Mouse (Mus musculus): ENCODE measurements around the gene Gm43720.

Gm43720 gene

DNA sequence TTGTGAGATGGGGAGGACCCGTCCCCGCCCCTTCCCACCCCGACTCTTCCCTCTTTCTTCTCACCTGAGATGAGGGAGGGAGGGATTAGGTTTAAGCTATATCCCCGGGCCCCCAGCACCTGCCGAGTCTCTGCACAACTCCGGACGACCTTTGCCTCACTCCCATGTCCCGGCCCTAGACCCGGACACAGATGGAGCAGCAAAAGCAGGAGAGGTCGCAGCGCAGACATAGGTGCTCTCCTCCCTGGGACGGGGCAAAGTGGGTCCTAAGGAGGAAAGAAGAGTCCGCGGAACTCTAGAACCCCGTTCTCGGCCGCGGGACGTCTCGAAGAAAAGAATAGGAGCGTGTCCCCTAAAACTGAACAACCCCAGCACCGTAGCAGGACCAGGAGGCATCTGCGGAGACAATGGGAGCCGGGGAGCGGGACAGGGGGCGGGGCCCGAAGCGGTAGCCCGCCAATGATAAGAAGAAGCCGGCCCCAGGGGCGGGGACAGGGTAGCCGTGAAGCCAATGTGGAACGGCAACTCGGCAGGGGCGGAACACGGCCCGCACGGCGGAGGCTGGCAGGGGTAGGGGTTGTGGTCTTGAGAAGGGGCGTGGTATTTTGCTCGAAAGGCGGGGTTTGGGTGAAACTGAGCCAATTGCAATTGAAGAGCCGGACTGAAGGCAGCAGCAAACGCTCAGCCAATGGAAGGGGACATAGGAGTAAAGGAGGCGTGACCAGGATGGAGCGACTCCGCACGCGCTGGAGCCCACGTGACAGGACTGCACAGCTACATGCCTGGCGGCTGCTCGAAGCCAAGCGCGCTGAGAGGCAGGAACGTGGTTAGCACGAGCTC is at the start of gene Gm43720, which contains the start of the genes Gpc2 and Stag3:
Gene Gm43720 (minus strand): TSS at position 374 of the 840 bp plus-strand sequence.
Gene Gpc2 (minus strand): TSS at position 421 of the 840 bp plus-strand sequence.
Gene Stag3 (plus strand): TSS at position 656 of the 840 bp plus-strand sequence.
- peak; percentile 99 for DNase-seq (ENCODE audit: extremely low spot score)

DNA sequence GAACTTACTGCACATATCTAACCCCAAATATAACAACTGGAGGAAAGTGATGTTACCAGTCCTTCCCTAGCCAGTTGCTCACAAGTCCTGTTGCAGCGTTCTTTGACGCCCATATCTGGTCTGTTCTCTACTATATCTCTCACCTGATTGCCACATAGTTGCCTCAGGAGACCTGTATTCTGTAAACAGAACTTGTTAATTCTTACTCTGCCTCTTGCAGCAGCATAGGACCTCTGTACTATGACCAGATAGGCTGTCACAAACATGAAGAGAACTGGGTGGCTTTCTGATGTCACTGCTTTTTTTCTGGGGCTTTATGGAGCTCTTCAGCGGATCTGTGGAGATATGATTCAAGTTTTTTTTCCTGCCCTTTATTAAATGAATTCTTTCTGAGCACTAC is 33.0 kb upstream of the Gm43720 start:
- DNase-seq (ENCODE audit: extremely low spot score) = no peak

DNA sequence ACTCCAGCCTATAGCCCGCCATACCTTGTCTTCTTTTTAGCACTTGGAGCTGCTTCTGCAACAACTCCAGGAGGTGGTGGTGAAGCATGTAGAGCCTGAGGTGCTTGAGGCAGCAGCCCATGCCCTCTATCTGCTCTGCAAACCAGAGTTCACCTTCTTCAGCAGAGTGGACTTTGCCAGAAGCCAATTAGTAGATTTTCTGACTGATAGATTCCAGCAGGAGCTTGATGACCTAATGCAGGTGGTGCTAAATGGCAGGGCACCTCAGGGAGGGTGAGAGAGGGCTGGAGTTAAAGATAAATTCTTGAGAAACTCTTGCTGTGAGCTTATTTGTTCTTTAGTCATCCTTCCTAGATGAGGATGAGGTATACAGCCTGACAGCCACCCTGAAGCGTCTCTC is 19.9 kb upstream of the Gm43720 start:
- no peak for DNase-seq (ENCODE audit: extremely low spot score)

DNA sequence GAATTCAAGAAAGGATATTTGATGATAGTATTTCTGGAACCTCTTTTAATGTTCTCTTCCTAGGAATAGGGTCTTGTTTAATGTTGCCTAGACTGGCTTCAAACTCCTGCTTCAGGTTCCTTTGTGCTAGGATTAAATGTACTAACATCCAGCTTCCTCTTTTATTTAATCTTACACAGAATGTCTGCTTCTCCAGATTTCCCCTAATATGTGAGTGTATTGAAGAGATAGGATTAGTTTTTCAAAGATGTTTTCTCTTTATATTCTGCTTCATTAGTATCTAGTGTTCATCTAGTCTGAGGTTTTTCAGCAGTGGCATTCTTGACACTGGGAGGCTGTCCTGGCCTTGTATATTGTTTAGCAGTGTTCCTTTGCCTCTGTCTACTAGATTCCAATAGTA is 14.4 kb upstream of the Gm43720 start:
- no peak for DNase-seq (ENCODE audit: extremely low spot score)

DNA sequence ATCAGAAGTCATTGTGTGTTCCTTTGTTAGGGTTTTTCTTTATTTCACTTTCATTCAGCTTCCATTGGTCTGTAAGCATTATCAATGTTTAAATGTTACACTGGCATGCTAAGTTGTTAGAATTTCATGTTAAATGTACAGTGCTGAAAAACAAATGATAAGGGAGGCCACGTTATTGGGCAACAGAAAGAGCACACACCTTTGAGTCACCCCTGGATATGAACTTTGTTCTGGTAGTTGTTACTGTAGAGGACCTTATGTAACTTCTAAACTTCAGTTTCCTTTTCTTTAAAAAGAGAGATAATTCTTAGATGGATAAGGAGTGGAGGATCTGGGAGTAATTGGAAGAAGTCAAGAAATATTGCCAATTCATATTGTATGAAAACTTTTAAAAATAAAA is 11.9 kb upstream of the Gm43720 start:
- no peak for DNase-seq (ENCODE audit: extremely low spot score)

DNA sequence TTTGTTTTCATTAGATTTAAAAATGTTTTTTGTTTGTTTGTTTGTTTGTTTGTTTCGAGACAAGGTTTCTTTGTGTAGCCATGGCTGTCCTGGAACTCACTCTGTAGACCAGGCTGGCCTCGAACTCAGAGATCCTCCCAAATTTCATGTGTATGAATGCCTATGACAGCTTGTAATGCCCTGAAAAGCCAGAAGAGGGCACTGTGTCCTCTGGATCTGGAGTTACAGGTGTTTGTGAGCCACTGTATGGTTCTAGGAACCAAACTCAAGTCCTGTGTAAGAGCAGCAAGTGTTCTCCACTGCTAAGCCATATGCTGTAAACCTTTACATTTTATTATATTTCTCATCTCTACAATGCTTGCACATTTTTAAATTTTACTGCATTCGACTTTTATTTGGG is 8.1 kb upstream of the Gm43720 start:
- DNase-seq (ENCODE audit: extremely low spot score) = no peak

DNA sequence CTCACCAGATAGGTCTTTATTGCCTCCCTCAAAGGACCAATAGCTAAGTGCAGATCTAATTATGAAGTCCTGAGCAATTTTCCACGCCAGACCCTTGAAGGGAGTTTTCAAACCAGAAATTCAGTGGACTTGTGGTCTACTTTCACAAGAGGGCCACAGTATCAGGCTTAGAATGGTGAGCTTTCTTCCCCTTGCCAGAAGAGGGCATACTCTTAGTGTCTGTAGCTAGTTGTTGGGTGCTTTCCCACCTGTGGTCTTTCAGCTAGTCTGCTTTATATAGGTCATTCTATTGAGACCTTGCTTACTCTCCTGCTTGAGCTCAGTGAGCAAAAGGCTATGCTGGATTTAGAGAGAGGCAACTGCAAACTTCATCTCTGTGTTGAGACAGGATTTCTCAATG is 3.8 kb upstream of the Gm43720 start:
- no peak for DNase-seq (ENCODE audit: extremely low spot score)

DNA sequence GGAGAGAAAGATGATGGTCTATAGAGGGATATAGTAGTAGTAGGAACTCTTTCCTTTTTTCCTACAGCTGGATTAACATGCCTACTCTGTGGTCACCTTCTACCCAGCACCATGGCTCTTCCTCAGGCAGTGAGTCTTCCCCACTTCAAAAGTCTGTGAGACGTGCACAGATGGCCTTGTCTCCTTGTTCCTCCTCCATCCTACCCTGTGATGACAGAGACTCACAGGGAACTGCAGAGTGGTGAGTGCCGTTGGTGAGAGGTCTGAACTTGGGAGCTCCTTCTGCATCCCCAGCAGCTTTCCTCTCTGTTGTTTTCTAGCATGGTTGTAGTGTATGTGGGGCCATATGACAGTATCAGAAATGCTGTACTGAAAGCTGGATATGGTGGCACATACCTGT is 2.0 kb upstream of the Gm43720 start:
- no peak for DNase-seq (ENCODE audit: extremely low spot score)

DNA sequence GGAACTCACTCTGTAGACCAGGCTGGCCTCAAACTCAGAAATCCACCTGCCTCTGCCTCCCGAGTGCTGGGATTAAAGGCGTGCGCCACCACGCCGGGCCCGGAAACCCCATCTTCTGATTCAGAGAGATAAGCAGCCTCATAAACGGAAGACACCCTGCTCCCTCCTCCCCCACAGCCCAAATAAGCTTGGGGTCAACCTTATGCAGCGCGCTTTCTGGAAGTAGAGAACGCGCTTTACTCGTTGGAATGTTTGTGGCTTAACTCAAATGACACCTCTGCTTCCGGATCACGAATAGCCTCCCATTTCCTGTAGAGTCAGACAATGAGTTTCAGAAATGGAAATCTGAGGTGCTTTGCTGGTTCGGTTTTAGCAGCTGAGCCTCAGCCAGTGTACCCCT is 1.1 kb upstream of the Gm43720 start:
- DNase-seq (ENCODE audit: extremely low spot score) = no peak

DNA sequence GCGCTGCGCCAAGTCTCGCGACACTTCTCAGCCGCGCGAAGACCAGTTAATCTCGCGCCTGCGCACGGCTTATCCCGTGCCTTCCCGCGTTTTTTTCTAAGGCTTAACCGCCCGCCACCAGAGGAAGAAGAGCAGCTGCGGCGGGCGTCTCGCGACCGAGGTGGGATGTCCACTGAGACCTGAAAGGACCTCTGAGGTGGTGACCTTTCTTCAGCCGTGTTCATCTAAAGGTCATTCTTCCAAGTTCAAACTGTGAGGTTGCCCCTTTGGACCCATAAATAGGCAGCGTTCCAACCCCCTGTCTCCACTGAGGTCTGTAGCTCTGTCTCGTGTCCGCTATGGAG is 639 bp upstream of the Gm43720 start:
- no peak for DNase-seq (ENCODE audit: extremely low spot score)

DNA sequence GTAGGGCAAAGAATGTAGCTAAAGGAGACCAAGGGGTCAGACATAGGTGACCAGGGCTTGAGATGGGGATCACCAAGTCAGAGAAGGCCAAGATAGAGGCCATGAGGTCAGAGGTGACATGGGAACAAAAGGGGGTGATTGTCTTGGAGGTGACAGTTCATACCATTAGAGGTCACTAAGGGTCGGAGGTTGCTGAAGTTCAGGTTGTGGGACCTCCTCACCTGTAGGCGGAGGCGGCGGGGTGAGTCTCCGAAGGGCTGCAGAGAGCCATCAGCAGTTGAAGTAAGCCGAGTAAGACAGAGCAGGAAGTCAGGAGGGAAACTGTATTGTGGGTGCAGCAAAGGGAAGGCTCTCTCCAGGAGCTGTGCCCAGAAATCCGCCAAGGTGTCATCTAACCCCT is 1.8 kb downstream of the Gm43720 start:
- no peak for DNase-seq (ENCODE audit: extremely low spot score)

DNA sequence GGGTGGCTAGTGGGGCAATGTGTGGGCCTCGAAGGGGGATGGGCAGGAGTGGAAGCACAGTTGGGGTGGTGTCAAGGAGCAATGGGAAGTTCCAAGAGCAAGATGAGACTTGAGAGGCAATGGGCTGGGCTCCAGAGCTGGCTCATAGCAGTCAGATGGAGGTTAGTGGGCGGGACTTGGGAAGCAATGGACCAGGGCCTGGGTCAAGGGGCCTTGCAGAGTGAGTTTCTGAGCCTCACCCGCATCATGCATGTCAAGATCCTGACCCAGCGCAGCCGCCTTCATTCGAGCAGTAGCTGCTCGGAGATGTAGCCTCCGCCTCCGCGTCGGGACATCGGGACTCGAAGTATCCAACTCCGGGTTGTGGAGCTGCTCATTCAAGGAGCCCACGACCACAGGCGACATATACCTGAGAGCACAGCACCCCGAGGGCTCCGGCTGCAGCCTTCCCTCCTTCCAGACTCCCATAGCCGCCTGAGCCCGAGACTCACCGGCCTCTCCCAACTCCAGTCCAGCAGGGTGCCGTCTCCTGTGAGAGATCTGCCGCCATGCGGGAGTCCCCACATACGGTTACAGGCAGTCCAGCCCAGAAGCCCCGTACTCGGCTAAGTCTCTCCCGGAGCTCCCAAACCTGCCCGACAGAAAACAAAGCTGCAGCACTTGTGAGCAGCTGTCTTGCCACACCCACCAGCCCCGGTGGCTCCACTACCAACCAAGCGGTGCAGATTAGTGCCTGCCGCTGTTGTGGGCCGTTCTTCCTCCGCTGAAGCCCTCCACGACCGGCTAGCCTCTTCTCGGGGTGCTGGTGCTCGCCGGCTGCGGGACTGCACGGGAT is 4.3 kb downstream of the Gm43720 start:
- DNase-seq (ENCODE audit: extremely low spot score) = peak; percentile 62

DNA sequence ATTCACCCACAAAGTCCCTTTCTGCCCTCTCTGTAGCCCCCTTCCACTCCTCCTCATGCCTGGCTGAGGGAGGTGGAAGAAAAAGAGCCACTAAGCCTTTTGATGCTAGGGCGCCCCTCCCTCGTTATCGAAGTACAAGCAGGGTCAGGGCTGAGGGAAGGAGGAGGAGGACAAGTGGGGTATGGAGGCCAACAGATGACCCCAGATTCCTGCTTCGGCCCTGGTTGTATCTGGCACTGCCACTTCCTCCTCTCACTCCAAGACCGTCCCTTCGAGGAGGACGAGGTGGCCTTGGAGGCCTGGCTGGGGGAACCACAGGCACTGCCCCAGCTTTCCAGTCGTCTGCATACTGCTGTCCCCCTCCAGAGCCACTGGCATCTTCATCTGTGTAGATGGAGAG is 5.6 kb downstream of the Gm43720 start:
- no peak for DNase-seq (ENCODE audit: extremely low spot score)

DNA sequence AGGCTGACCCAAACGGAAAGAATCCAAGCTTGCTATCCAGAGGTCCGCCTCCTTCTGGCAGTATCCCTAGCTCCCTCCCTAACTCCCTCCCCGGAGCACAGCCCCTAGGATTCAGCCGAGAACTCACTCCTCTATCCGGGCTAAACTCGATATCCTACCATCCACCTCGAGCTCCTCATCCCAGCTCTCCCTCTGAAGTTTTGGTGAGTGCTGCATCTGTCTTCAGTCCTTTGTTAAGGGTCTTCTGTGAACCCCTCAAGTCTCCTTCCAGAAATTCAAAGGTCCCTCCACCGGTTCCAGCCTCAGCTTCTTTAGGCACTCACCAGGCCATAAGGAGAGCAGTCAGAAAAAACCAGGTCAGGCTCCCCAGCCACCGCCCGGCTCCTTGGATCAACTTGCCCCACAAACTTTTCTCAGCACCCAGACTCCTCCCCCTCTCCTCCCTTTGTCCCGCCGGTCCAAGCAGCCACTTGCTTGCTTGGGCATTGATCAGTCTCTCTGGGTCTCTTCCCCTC is 7.3 kb downstream of the Gm43720 start, which contains the start of gene Gal3st4:
Gene Gal3st4 (minus strand): TSS at position 432 of the 515 bp plus-strand sequence.
- peak; percentile 75 for DNase-seq (ENCODE audit: extremely low spot score)

DNA sequence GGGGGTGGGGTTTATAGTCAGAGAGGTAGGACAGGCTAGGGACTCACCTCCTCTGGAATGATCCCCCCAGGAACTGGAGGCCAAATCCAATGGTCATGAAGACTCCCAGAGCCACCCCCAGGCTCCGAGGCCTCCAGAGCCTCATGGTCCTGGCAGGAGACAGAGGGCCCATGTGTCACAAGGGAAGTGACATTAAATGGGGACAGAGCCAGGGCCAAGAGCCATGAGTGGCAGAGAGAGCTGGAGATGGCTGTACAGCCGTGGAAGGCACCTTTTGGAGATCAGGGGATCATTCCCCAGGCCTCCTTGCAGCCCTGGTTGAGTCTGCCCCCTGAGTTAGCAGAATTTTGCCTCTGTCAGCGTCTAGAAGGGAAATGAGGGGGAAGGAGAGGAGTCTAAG is 8.5 kb downstream of the Gm43720 start:
- no peak for DNase-seq (ENCODE audit: extremely low spot score)

DNA sequence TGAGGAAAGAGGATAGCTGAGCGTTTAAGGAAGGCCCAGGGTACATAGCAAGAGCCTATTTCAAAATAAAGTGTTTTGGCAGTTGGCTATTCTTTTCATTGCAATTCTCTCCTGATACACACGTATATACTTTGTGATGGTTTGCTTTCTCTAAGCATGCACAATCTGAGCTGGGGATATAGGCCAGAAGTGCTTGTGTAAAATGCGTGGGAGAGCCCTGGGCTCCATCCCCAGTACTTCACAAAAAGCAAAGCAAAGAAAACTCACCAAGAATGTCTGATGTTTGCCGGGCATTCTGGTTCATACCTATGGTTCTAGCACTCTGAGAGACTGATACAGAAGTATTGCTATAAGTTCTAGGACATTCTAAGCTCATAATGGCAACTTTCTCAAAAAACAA is 10.8 kb downstream of the Gm43720 start:
- no peak for DNase-seq (ENCODE audit: extremely low spot score)

DNA sequence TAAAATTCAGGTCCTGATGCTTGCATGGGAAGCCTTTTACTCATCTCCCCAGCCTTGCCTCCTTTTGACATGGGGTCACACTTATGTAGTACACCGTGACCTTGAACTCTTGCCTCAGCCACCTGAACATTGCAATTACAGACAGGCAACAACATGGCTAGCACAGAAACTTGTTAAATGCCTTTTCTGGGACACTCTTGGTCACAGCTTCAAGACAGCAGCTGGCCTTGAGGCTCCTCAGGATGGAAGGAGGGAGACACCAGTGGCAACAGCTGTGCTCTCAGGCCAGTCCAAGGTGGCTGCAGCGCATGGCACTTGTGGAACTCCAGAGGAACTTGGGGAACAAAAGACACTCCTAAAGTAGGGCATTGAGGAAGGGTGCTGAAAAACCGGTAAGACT is 12.6 kb downstream of the Gm43720 start:
- no peak for DNase-seq (ENCODE audit: extremely low spot score)

DNA sequence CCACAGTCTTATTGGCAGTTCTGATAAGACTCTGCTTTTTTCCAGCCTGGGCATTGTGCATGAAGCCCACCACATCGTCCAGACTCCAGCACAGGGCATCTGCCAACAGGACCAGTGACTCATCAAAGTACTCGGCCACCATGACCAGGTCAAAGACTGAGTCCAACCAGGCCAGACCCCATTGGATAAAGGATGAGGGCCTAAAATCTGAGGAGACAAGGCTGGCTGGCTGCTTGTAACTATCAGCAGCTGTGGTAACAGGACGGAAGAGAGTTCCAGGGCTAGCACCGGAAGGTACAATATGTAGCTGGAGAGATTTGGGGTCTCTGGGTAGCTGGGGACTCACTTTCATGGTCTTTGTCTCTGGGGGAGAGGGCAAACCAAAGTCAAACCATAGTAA is 14.0 kb downstream of the Gm43720 start:
- no peak for DNase-seq (ENCODE audit: extremely low spot score)

DNA sequence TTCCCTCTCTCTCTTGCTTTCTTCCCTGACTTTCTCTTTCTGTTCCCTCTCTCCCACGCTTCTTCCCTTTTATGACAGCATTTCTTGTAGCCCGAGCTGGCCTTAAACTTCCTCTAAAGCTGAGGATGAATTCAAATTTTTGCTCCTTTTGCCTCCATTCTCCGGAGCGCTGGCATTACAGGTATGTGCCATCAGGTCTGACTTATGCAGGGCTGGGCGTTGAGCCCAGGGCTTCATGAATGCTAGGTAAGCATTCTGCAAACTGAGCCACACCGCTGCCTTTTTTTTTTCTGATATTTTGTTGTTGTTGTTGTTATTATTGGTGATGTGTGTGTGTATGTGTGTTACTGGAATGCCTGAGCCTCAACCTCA is 15.6 kb downstream of the Gm43720 start:
- DNase-seq (ENCODE audit: extremely low spot score) = no peak

DNA sequence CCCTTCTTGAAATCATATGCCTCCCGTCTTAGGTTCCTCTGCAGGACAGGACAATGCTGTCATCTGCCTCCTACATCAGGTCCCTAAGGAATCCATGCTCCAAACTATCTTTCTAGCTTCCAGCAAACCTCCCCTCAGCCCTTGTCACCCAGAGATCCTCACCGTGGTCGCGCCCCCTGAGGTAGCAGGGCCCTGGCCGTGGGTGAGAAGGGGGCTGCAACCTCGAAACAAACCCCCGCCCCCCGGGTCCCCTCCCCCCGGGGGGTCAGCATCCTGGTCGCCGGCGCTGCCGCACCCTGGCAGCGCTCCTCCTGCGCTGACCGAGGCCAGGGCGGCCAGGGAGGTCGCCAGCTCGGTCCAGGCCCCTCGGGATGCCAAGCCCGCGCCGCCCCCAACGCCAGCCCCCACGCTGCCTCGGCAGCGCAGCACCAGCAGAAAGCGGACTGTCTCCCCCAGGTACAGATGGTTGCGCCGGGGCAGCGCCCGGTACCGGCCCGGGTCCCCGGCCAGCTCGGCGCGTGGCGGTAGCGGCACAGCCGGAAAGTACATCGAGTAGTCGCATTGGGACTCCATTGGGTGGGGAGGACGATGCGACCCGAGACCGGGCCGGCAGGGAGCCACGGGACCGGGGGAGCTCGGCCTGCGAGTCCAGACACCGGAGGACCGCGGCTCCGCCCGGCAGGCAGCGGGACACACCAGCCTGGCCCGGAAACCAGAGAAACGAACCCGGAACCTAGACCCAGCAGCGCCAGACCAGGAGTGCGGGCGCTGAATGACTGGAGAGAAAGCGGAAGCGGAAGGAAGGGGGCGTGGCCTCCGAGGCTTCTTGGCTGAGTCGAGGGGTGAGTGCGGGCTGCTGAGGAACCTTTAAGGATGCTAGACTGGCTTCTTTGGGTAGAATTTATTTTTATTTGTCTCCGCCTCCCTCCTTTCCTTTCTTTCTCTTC is 16.2 kb downstream of the Gm43720 start, which contains the start of gene BC037034:
Gene BC037034 (minus strand): TSS at position 774 of the 947 bp plus-strand sequence.
- peak; percentile 88 for DNase-seq (ENCODE audit: extremely low spot score)

DNA sequence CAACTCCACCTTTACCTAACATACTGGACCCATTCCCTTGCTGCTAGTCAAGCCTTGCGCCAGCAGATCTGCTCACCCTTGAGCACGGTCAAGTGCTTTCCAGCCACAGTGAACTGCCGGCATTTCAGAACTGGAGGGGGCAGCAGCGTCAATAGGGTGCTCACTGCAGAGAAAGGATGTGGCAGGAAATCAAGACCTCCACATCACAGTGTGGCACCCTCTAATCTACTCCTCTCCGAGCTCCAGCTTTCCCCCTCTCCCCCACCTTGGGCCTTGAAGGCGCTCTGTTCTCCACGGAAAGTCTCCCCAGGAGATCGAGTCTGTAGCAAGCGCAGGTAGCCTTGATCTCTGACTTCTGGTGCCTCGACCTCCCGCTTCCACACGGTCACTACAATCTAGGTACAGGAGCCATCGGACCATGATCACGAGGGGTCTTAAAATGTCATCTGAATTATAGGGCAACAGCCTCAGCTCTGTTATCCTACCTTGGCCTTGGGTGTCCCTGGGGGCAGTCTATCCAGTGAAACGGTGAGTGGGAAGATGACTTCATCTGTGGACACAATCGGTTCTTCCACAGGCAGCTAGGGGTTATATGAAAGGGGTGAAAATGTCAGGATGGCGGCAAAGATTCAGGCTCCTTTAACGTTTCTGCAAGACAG is 17.0 kb downstream of the Gm43720 start:
- no peak for DNase-seq (ENCODE audit: extremely low spot score)

Measured in embryo, embryonic 9.5 days (tissue).